Mouse (Mus musculus): ENCODE data around the gene Mrpl10.

- TF ChIP-seq MAX (IDR thresholded peaks at IDR 0.05) (no peak), CTCF (IDR thresholded peaks at IDR 0.05; ENCODE audit: control insufficient read depth, insufficient read depth, insufficient read length) (no peak), MYOG (IDR thresholded peaks at IDR 0.05; ENCODE audit: control insufficient read depth, extremely low read depth, insufficient read length) (no peak), USF1 (IDR thresholded peaks at IDR 0.05; ENCODE audit: low read depth) (no peak), MYOD1 (IDR thresholded peaks at IDR 0.05; ENCODE audit: control insufficient read depth, insufficient read length, low read depth) (no peak)
These were observed 16.4 kb upstream of the Mrpl10 start for GRCm38 (mm10) chr11:97024977-97025376.
